16 mouse cellular contexts compared by ENCODE assay signal in genomic region chr5:75695162-75695809, GRCm38 (mm10).
"Had no signal": no experiment of that assay in that cellular context is flagged by ENCODE, and none has a peak within 500 bp of the region (broad histone marks: within the 10 kb centered on the region; RNA-seq: fewer than 3 reads in every experiment).

No protein-coding gene starts in this region.

- H3K4me1 ChIP-seq: liver, embryonic 15.5 days; midbrain, embryonic 15.5 days had no signal

- H3K9me3 ChIP-seq: limb, embryonic 10.5 days; liver, embryonic 15.5 days; midbrain, embryonic 10.5 days; midbrain, embryonic 15.5 days had no signal

- H3K36me3 ChIP-seq: limb, embryonic 10.5 days; liver, embryonic 15.5 days; midbrain, embryonic 10.5 days; midbrain, embryonic 15.5 days had no signal

- ATAC-seq: lung, postnatal 0 days; midbrain, embryonic 15.5 days had no signal

- H3K4me3 ChIP-seq: left cerebral cortex, adult 2 months; limb, embryonic 10.5 days; liver, embryonic 15.5 days; midbrain, embryonic 10.5 days; midbrain, embryonic 15.5 days had no signal

- H3K27ac ChIP-seq: left cerebral cortex, adult 2 months; limb, embryonic 10.5 days; liver, embryonic 15.5 days; midbrain, embryonic 15.5 days had no signal

- DNase-seq: kidney, adult 11 months; kidney, postnatal 14 days; lung, adult 2 months; lung, postnatal 36 days; right cerebral cortex, adult 18-20 months; right cerebral cortex, postnatal 4 days; spleen, adult 18-20 months; thymus, adult 18-20 months; thymus, postnatal 36 days had no signal

- H3K27me3 ChIP-seq: liver, embryonic 15.5 days; midbrain, embryonic 15.5 days had no signal

- H3K4me2 ChIP-seq: liver, embryonic 11.5 days; liver, embryonic 15.5 days; midbrain, embryonic 15.5 days had no signal

- H3K9ac ChIP-seq: liver, embryonic 15.5 days; midbrain, embryonic 15.5 days had no signal
